Mouse (Mus musculus): ENCODE data around the gene Acsbg1. TPM values are rescaled to one million over a fixed set of nuclear protein-coding genes. Genes with fewer than 3 reads are reported as not detected.

Gene Acsbg1
- polyA plus RNA-seq, 1 experiment from 2014 or later = 2.9 TPM

GRCm38 (mm10) chr9:54560831-54561601, 100.7 kb downstream of the Acsbg1 start:
- DNase-seq (ENCODE audit: low spot score) = no peak
- ATAC-seq (ENCODE audit: low read depth) = no peak
- H3K4me3 ChIP-seq (ENCODE audit: low read depth, low read length) = no peak overlapping the region
- no peak overlapping the region for H3K9ac ChIP-seq (ENCODE audit: low read depth, low read length)
- no peaks in the 10 kb centered on the region for H3K9me3 ChIP-seq (ENCODE audit: control insufficient read depth, low read length)
- H3K36me3 ChIP-seq (ENCODE audit: control insufficient read depth, insufficient read depth, low read length) = no peaks in the 10 kb centered on the region
- H3K4me1 ChIP-seq (ENCODE audit: control insufficient read depth, insufficient read depth, low read length) = 0 out of 2 replicates have a peak, but pooled peaks cover 5% of the 10 kb centered on the region
- H3K4me2 ChIP-seq (ENCODE audit: low read depth, low read length) = no peak overlapping the region
- H3K27ac ChIP-seq (replicated peaks; ENCODE audit: low read depth, low read length) = no peak overlapping the region
- no peaks in the 10 kb centered on the region for H3K27me3 ChIP-seq (replicated peaks; ENCODE audit: control insufficient read depth, insufficient read depth, low read length)
- 81% methylated on average over 8 of the region's 8 CpGs for WGBS

- Histone ChIP-seq H3K27ac (replicated peaks; ENCODE audit: low read depth, low read length) (no peak within 1 kb of the TSS), H3K4me1 (ENCODE audit: control insufficient read depth, insufficient read depth, low read length) (0 out of 2 replicates have a peak, but pooled peaks cover 5% of the 10 kb centered on the region), H3K9me3 (ENCODE audit: control insufficient read depth, low read length) (no peaks in the 10 kb centered on the region), H3K4me3 (ENCODE audit: low read depth, low read length) (peak within 1 kb of the TSS; percentile 52), H3K36me3 (ENCODE audit: control insufficient read depth, insufficient read depth, low read length) (no peaks in the 10 kb centered on the region), H3K4me2 (ENCODE audit: low read depth, low read length) (peak within 1 kb of the TSS; percentile 73), H3K9ac (ENCODE audit: low read depth, low read length) (peak within 1 kb of the TSS; percentile 58), H3K27me3 (replicated peaks; ENCODE audit: control insufficient read depth, insufficient read depth, low read length) (no peaks in the 10 kb centered on the region)
- 3% methylated on average over 30 of the region's 54 CpGs for WGBS
- DNase-seq (ENCODE audit: low spot score) (peak; percentile 93), ATAC-seq (ENCODE audit: low read depth) (peak; percentile 97)
These were observed 101.7 kb downstream of the Acsbg1 start, which contains the start of gene Cib2 for GRCm38 (mm10) chr9:54559771-54560471. TSS of gene Cib2 (minus strand) at chr9:54560218.

- H3K9me3 ChIP-seq (ENCODE audit: control insufficient read depth, low read length) = no peaks in the 10 kb centered on the region
- H3K4me1 ChIP-seq (ENCODE audit: control insufficient read depth, insufficient read depth, low read length) = 0 out of 2 replicates have a peak, but pooled peaks cover 5% of the 10 kb centered on the region
- DNase-seq (ENCODE audit: low spot score) (no peak), ATAC-seq (ENCODE audit: low read depth) (no peak)
- no peaks in the 10 kb centered on the region for H3K27me3 ChIP-seq (replicated peaks; ENCODE audit: control insufficient read depth, insufficient read depth, low read length)
- peak overlapping the region; percentile 73; the same call in 1 of the 2 replicates for H3K4me2 ChIP-seq (ENCODE audit: low read depth, low read length)
- H3K9ac ChIP-seq (ENCODE audit: low read depth, low read length) = no peak overlapping the region
- no peak overlapping the region for H3K4me3 ChIP-seq (ENCODE audit: low read depth, low read length)
- 60% methylated on average over 7 of the region's 8 CpGs for WGBS
- no peaks in the 10 kb centered on the region for H3K36me3 ChIP-seq (ENCODE audit: control insufficient read depth, insufficient read depth, low read length)
- H3K27ac ChIP-seq (replicated peaks; ENCODE audit: low read depth, low read length) = no peak overlapping the region
These were observed 102.9 kb downstream of the Acsbg1 start for GRCm38 (mm10) chr9:54558731-54559130.

GRCm38 (mm10) chr9:54555044-54555443, 106.6 kb downstream of the Acsbg1 start:
- no peaks in the 10 kb centered on the region for H3K36me3 ChIP-seq (ENCODE audit: control insufficient read depth, insufficient read depth, low read length)
- DNase-seq (ENCODE audit: low spot score) (no peak), ATAC-seq (ENCODE audit: low read depth) (no peak)
- H3K4me2 ChIP-seq (ENCODE audit: low read depth, low read length) = no peak overlapping the region
- WGBS = 67% methylated on average over 2 of the region's 2 CpGs
- H3K27ac ChIP-seq (replicated peaks; ENCODE audit: low read depth, low read length) = no peak overlapping the region
- no peak overlapping the region for H3K9ac ChIP-seq (ENCODE audit: low read depth, low read length)
- H3K27me3 ChIP-seq (replicated peaks; ENCODE audit: control insufficient read depth, insufficient read depth, low read length) = no peaks in the 10 kb centered on the region
- 0 out of 2 replicates have a peak, but pooled peaks cover 5% of the 10 kb centered on the region for H3K4me1 ChIP-seq (ENCODE audit: control insufficient read depth, insufficient read depth, low read length)
- no peak overlapping the region for H3K4me3 ChIP-seq (ENCODE audit: low read depth, low read length)
- H3K9me3 ChIP-seq (ENCODE audit: control insufficient read depth, low read length) = no peaks in the 10 kb centered on the region

Small RNAs within 50 kb of the gene (microRNA-seq; reads per million reads assigned to microRNA genes)
- not detected for gene Mir5710 (ENCODE audit: borderline number of aligned reads)

Other genes with a start within 250 kb of the Acsbg1 start
- 7.7 and 8.3 TPM in 2 replicates for gene Dmxl2, start 160.2 kb downstream of the Acsbg1 start, polyA plus RNA-seq (2014; fragmentation: Nextera tagmentation; extraction: Ambion mirVana)
- gene Sh2d7, start 122.9 kb downstream of the Acsbg1 start, polyA plus RNA-seq (2014; fragmentation: Nextera tagmentation; extraction: Ambion mirVana) = not detected in 2 replicates
- gene Cib2, start 101.7 kb downstream of the Acsbg1 start, polyA plus RNA-seq (2014; fragmentation: Nextera tagmentation; extraction: Ambion mirVana) = 18.8 and 22.4 TPM in 2 replicates
- 136 and 159 TPM in 2 replicates for gene Idh3a, start 75.5 kb downstream of the Acsbg1 start, polyA plus RNA-seq (2014; fragmentation: Nextera tagmentation; extraction: Ambion mirVana)
- 14.1 and 16.1 TPM in 2 replicates for gene Dnaja4, start 37.0 kb upstream of the Acsbg1 start, polyA plus RNA-seq (2014; fragmentation: Nextera tagmentation; extraction: Ambion mirVana)
- 143 and 154 TPM in 2 replicates for gene Wdr61, start 72.6 kb upstream of the Acsbg1 start, polyA plus RNA-seq (2014; fragmentation: Nextera tagmentation; extraction: Ambion mirVana)
- gene Crabp1, start 102.9 kb upstream of the Acsbg1 start, polyA plus RNA-seq (2014; fragmentation: Nextera tagmentation; extraction: Ambion mirVana) = 389 and 501 TPM in 2 replicates
- gene Ireb2, start 201.9 kb upstream of the Acsbg1 start, polyA plus RNA-seq (2014; fragmentation: Nextera tagmentation; extraction: Ambion mirVana) = 35.8 and 40.2 TPM in 2 replicates

Measured in embryonic facial prominence, embryonic 14.5 days (tissue).